Mouse (Mus musculus) cerebellum, postnatal 14 days (tissue): Measurements from ENCODE around the gene Rtn4ip1.
"Not testable (repeated sequence)": the region's sequence is repeated elsewhere in the genome, so short reads cannot be mapped to it uniquely, and the experiment has no call there.

Experiments
- DNase-seq, 2 experiments: peaks; one replicate each; pipeline ENCODE4 v3.0.0; 2021; ENCODE audit warnings: mixed read lengths in 2 of 2

Gene Rtn4ip1

GRCm38 (mm10) chr10:43901578-43902194, at the start of gene Rtn4ip1, which contains the start of gene Qrsl1:
TSS of gene Rtn4ip1 (plus strand) at chr10:43901807.
TSS of gene Qrsl1 (minus strand) at chr10:43901745.
- DNase-seq = peak; percentile 96 to 97

DNA sequence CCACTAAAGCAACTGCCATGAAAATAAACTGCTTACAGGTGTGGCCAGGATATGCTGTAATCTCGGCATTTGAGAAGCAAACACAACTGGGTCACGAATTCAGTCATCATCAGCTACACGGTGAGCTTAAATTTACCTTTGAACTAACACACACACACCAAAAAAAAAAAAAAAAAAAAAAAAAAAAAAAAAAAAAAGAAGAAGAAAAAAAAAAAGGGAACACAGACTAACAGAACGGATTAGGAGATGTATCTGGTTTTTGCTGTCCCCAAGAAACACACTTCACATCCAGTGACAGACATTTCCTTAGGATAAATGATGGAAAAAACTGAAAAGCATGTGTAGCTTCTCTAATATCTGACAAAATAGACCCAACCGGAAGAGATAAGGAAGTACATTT, 49.7 kb upstream of the Rtn4ip1 start:
- DNase-seq = no peak

DNA sequence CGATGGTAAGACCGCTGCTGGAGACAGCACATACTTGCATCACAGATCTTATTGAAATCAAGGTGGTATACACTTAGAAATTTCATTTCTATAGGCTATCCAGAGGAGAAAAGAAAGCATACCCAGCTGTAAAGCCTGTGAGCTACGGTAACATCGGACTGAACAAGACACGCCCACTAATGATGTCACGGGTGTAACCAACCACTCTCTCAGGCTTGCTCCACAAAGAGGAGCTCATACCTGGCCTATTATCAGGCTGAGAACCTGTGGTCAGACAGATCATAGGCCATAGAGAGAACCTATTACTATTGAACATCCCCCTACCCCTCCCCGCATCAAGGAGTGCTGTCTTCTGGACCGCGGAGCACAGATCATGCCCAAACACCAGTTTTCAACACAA, 45.7 kb upstream of the Rtn4ip1 start:
- DNase-seq = no peak

GRCm38 (mm10) chr10:43856351-43856750, 45.3 kb upstream of the Rtn4ip1 start:
- DNase-seq = no peak

- peak; percentile 55 to 72 for DNase-seq
Measured at GRCm38 (mm10) chr10:43870752-43871151, 30.9 kb upstream of the Rtn4ip1 start.

DNA sequence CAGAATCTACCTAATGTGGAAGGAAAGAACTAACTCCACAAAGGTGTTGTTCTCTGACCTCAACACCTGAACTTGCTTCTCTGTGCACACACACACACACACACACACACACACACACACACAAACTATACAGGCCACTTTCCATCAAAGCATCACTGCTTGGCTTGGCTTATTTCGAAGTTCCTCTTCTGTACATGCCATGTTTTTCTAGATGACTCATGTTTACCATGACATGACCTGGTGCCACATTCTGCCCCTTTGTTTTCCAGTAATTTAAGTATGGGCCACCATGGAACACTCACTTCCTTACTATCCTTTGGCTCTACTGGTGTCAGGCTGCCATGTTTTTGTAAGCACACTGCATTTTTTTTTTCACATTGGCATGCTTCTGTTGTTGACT, 30.1 kb upstream of the Rtn4ip1 start:
- DNase-seq = no peak

GRCm38 (mm10) chr10:43887676-43888075, 13.9 kb upstream of the Rtn4ip1 start:
- no peak for DNase-seq

- no peak for DNase-seq
Measured at GRCm38 (mm10) chr10:43888976-43889375, 12.6 kb upstream of the Rtn4ip1 start.

DNA sequence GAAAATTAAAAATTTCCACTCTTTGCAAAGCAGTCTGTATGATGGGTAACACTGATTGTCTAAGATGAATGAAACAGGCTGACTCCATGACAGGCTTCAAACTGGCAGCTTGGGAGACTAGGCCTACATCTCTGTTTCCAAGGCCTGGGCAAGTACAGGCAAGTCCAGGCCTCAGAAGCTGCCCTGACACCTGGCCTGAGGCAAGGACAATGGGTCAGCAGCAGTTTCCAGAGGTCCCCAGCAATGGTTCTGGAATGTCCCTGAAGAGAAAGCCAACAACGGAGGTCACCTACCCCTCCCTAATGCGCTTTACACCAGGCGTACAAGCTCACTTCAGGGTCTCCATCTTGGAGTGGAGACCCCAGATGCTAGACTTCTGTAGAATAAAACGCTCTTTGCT, 8.6 kb upstream of the Rtn4ip1 start:
- DNase-seq = no peak

DNA sequence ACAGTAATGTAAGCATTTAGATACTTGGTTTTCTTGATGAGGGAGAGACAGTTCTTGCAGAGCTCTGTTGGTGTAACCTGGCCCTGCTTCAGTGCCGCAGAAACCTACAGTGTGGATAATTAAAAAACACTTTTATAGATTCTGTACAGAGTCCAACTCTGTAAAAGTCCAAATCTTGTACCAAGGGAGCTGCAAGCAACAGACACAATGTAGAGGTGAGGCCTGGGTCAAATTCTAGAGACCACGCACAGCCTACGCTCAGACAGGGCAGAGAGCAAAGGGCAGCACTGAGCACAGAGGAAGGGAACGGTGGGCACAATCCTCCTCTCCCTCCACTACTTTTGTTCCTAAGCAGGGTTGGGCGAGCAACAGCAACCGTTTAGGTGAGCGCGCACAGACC, 5.5 kb upstream of the Rtn4ip1 start:
- no peak for DNase-seq

DNA sequence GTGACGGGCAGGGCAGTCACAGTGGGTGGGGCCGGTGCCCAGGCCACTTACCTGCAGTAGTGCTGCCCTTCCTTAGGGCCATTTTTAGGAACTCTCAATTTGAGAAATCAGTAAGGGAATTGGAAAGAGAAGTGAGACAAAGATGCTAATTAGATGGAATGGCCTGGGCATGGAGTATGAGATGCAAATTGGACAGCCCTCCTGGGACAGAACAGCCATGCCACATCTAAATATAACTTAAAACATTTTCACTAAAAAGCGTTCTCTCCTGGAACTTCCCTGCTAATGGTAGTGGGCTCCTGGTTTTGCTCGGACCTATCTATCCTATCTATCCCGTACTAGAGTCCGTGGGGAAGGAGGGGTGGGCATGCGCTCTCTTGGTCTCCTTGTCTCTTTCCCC, 3.3 kb upstream of the Rtn4ip1 start:
- DNase-seq = no peak

GRCm38 (mm10) chr10:43900883-43901570, 580 bp upstream of the Rtn4ip1 start:
- DNase-seq = no peak

DNA sequence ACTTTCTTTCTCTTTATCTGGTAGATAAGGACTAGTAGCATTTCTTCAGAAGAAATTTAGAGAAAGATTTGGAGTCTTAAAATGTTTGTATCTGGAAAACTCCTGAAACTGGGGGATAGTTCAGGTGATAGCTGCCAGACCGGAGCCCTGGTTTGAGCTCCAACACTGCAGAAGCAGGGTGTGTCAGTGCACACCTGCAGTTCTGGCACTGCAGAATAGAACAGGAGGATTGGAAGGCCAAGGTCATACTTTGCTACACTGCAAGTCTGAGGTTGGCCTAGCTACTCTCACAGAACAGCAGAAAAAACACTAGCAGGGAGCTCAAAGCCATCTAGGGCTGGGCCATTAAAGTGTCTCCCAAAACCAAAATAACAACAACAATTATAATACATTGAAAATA, 3.0 kb downstream of the Rtn4ip1 start:
- DNase-seq = no peak

DNA sequence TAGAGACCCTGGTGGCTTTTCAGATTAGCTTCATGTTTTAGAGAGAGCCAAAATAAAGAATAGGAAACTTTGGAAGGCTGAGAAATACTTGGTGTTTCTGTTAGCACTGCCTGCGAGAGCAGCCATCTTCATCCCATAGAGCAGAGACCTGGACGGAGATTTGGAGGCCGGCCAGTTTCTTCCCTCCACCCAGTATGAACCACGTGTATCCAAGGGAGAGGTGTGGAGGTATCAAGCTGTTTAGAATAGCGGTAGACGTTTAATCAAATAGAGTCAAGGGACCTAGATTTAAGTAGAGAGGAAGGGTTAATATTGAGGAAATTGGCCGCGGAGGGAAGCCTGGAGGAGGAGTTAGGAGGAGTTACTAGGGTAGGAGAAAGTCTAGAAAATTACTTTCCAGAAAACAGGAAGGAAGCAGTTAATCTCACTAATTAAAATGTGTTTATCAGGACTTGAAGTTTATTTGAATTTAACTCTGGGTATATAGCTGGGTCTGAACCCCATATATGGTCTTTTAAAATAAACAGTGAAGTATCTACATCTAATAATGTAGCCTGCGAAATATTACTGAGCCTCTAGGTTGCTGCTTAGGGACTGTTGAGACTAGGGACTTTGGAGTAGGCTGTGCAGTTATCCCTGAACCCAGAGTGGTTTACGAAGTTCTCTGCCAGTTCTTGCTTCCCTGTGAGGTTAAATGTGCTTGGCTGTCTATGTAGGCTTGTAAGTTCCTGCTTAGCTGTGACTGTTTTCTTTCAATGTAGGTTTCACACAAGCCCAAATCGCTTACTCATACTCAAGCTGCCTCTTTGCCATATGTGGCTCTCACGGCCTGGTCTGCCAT, 8.6 kb downstream of the Rtn4ip1 start:
- no peak for DNase-seq

DNA sequence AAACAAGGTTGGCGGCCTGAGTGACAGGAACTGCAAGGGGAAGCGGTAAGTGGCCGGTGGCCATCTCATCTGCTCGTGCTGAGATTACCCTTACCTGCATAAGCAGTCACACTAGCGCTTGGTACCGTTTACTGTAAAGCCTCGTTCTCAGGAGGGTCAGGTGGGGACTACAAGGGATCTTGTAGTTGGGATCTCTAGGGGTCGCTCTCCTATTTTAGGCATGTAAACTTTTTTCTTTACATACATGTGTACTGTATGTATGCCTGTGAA, 9.2 kb downstream of the Rtn4ip1 start:
- DNase-seq = no peak

GRCm38 (mm10) chr10:43912236-43912635, 10.6 kb downstream of the Rtn4ip1 start:
- no peak for DNase-seq

- DNase-seq = no peak
Measured at GRCm38 (mm10) chr10:43916181-43916580, 14.6 kb downstream of the Rtn4ip1 start.

GRCm38 (mm10) chr10:43916737-43917136, 15.1 kb downstream of the Rtn4ip1 start:
- no peak for DNase-seq

GRCm38 (mm10) chr10:43918696-43919608, 17.3 kb downstream of the Rtn4ip1 start:
- DNase-seq = peak; percentile 87 to 93

- DNase-seq = no peak
Measured at GRCm38 (mm10) chr10:43923096-43923495, 21.5 kb downstream of the Rtn4ip1 start.

DNA sequence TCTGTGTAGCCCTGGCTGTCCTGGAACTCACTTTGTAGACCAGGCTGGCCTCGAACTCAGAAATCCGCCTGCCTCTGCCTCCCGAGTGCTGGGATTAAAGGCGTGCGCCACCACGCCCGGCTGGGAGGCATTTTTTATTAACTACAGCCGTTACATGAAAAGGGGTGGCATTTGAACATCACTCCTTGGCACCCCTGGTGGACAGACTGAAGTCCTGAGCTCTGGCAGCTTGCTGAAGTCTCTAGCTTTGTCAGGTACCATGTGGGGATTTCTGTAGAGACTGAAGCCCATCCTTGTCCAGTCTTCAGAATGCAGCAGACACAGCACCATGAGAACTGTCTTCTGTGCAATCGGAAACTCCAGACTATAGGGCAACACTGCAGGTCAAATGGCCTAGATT, 24.2 kb downstream of the Rtn4ip1 start:
- DNase-seq = not testable (repeated sequence)

DNA sequence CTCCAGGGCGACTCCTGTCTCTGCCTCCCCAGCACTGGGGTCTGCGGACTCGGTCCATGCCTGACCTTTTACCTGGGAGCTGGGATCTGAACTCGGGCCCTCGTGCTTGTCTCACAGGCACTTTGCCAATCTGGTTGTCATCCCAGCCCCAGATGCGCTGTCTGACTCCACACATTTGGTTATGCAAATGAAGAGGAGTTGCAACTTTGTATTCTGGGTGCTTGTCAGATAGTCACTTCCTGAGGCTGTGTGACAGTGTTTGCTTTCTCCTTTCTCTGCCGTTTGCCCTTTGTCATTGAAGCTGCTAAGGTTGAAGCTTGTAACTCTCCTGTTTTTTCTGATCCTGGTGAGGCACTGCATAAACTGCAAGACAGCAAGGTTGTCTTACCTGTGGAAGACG, 26.1 kb downstream of the Rtn4ip1 start:
- no peak for DNase-seq

DNA sequence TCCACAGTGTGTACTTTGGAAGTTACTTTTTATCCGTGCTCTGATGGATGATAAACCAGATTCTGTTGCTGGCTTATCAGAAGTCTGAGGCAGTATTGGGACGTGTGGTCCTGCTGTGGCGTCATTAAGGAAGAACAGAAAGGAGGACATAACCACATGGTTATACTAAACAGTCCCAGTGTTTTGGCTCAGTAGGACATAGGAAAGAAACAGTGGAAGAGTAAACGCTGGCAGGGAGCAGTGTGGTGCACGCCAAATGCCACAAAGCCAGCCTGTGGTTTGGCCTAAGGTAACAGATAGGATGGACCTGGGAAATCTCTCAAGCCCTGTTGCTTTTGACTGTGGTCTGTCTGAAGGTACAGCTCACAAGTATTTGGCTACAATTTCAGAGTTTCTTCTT, 27.0 kb downstream of the Rtn4ip1 start:
- DNase-seq = peak in 1 of 2 experiments; percentile 28
